Mouse (Mus musculus) mature B cell (primary cell): ENCODE data around the gene Idh1.

Source experiments
- in situ Hi-C: fragments of 300-500 bp; cut with MboI; formaldehyde crosslinking; loops from 2 replicates; pipeline ENCODE4 v1.14.3; 2019

Idh1 gene

GRCm38 (mm10) chr1:65177452-65177851 lies 8.8 kb downstream of the Idh1 start:
- in situ Hi-C loops, result loop anchor here (10.0 kb wide), 1 partner anchor 2003 kb away; the partner anchor contains the start of genes Eef1b2 and Ndufs1

GRCm38 (mm10) chr1:65176912-65177311 lies 9.4 kb downstream of the Idh1 start:
- in situ Hi-C loops, result loop anchor here (10.0 kb wide), 1 partner anchor 2002 kb away; the partner anchor contains the start of genes Eef1b2 and Ndufs1

- in situ Hi-C loops, result loop anchor here (10.0 kb wide), 1 partner anchor 2001 kb away; the partner anchor contains the start of genes Eef1b2 and Ndufs1
Measured at GRCm38 (mm10) chr1:65176171-65176570, 10.1 kb downstream of the Idh1 start.

- in situ Hi-C loops, result loop anchor here (10.0 kb wide), 1 partner anchor 1999 kb away; the partner anchor contains the start of genes Eef1b2 and Ndufs1
Measured at GRCm38 (mm10) chr1:65173716-65174115, 12.6 kb downstream of the Idh1 start.

- in situ Hi-C loops, result loop anchor here (10.0 kb wide), 1 partner anchor 1997 kb away; the partner anchor contains the start of genes Eef1b2 and Ndufs1
Measured at GRCm38 (mm10) chr1:65171579-65171978, 14.7 kb downstream of the Idh1 start.

GRCm38 (mm10) chr1:65169947-65170346 lies 16.4 kb downstream of the Idh1 start:
- in situ Hi-C loops, result loop anchor here (10.0 kb wide), 1 partner anchor 1995 kb away; the partner anchor contains the start of genes Eef1b2 and Ndufs1

GRCm38 (mm10) chr1:65169536-65169935 lies 16.8 kb downstream of the Idh1 start:
- in situ Hi-C loops, result no loop called here

- in situ Hi-C loops, result no loop called here
Measured at GRCm38 (mm10) chr1:65167496-65167895, 18.8 kb downstream of the Idh1 start.

- in situ Hi-C loops, result no loop called here
Measured at GRCm38 (mm10) chr1:65162210-65162609, 24.1 kb downstream of the Idh1 start.

- in situ Hi-C loops, result no loop called here
Measured at GRCm38 (mm10) chr1:65156111-65156510, 30.2 kb downstream of the Idh1 start.

- in situ Hi-C loops, result no loop called here
Measured at GRCm38 (mm10) chr1:65154814-65155213, 31.5 kb downstream of the Idh1 start.

- in situ Hi-C loops, result no loop called here
Measured at GRCm38 (mm10) chr1:65147971-65148370, 38.3 kb downstream of the Idh1 start.

GRCm38 (mm10) chr1:65147326-65147725 lies 39.0 kb downstream of the Idh1 start:
- in situ Hi-C loops, result no loop called here

GRCm38 (mm10) chr1:65146601-65147000 lies 39.7 kb downstream of the Idh1 start:
- in situ Hi-C loops, result no loop called here

- in situ Hi-C loops, result no loop called here
Measured at GRCm38 (mm10) chr1:65144783-65145182, 41.5 kb downstream of the Idh1 start.

GRCm38 (mm10) chr1:65137560-65137959 lies 48.7 kb downstream of the Idh1 start:
- in situ Hi-C loops, result no loop called here

- in situ Hi-C loops, result no loop called here
Measured at GRCm38 (mm10) chr1:65132833-65133232, 53.5 kb downstream of the Idh1 start.

- in situ Hi-C loops, result no loop called here
Measured at GRCm38 (mm10) chr1:65131671-65132070, 54.6 kb downstream of the Idh1 start.

- in situ Hi-C loops, result no loop called here
Measured at GRCm38 (mm10) chr1:65130226-65130625, 56.1 kb downstream of the Idh1 start.

GRCm38 (mm10) chr1:65129634-65130180 lies 56.6 kb downstream of the Idh1 start:
- in situ Hi-C loops, result no loop called here

- in situ Hi-C loops, result no loop called here
Measured at GRCm38 (mm10) chr1:65122574-65123372, 63.5 kb downstream of the Idh1 start, which contains the start of gene D630023F18Rik. Gene D630023F18Rik, minus strand, starts transcription at chr1:65123214.

- in situ Hi-C loops, result no loop called here
Measured at GRCm38 (mm10) chr1:65119438-65119837, 66.9 kb downstream of the Idh1 start, which contains the start of gene Gm28845. Gene Gm28845, minus strand, starts transcription at chr1:65119558.
